Mouse (Mus musculus) midbrain, postnatal 0 days (tissue): ENCODE data around the gene Fosl1. TPM values are rescaled to one million over a fixed set of nuclear protein-coding genes. Genes with fewer than 3 reads are reported as not detected.

Source experiments
- ATAC-seq: fragments of 200-750 bp; cut with Nextera tagmentation; 2 replicates; pipeline ENCODE4 v1.8.0; 2017; ENCODE audit warnings: moderate number of reproducible peaks, mild to moderate bottlenecking, moderate TSS enrichment, moderate library complexity; ENCODE audit not compliant: low FRiP score
- DNase-seq: peaks from one replicate; pipeline ENCODE4 v3.0.0-alpha.2; 2015; ENCODE audit warnings: low spot score
- H3K27ac ChIP-seq: fragments of 300-500 bp; sonication (generic); 2 replicates; pipeline ENCODE4 v1.5.1; 2014; ENCODE audit warnings: low read depth, mild to moderate bottlenecking, low read length, mixed read lengths
- H3K27me3 ChIP-seq: fragments of 300-500 bp; sonication (generic); 2 replicates; pipeline ENCODE4 v1.6.1; 2014; ENCODE audit warnings: low read length, control low read depth, mixed read lengths; ENCODE audit not compliant: insufficient read depth
- H3K36me3 ChIP-seq: fragments of 300-500 bp; sonication (generic); 2 replicates; pipeline ENCODE4 v1.6.1; 2014; ENCODE audit warnings: low read length, control low read depth, mixed read lengths; ENCODE audit not compliant: insufficient read depth
- H3K4me1 ChIP-seq: fragments of 300-500 bp; sonication (generic); 2 replicates; pipeline ENCODE4 v1.6.1; 2014; ENCODE audit warnings: mild to moderate bottlenecking, control low read depth, antibody characterized with exemption, low read length, mixed read lengths; ENCODE audit not compliant: insufficient read depth
- H3K4me2 ChIP-seq: fragments of 300-500 bp; sonication (generic); 2 replicates; pipeline ENCODE4 v1.6.1; 2014; ENCODE audit warnings: low read depth, mild to moderate bottlenecking, low read length, mixed read lengths; ENCODE audit not compliant: poor library complexity, severe bottlenecking
- H3K4me3 ChIP-seq: fragments of 300-500 bp; sonication (generic); 2 replicates; pipeline ENCODE4 v1.5.1; 2014; ENCODE audit warnings: low read depth, mild to moderate bottlenecking, low read length, moderate library complexity
- H3K9ac ChIP-seq: fragments of 300-500 bp; sonication (generic); replicated peaks from 2 replicates; pipeline ENCODE4 v1.6.1; 2014; ENCODE audit warnings: mild to moderate bottlenecking, low read length, moderate library complexity, mixed read lengths; ENCODE audit not compliant: poor library complexity, severe bottlenecking
- H3K9me3 ChIP-seq: fragments of 300-500 bp; sonication (generic); 2 replicates; pipeline ENCODE4 v1.6.1; 2016; ENCODE audit warnings: low read length, control low read depth
- CTCF ChIP-seq: IDR thresholded peaks from 2 replicates; pipeline ENCODE4 v1.5.1; 2016; ENCODE audit warnings: antibody characterized with exemption, mild to moderate bottlenecking
- WGBS: fragments of 180-500 bp; shearing (Covaris S2); extraction: QIAGEN DNeasy Blood & Tissue Kit; methylation state at CpG from one replicate; pipeline ENCODE4 v1.1.7; 2014; 5-methylcytosine and 5-hydroxymethylcytosine counted together
- polyA plus RNA-seq: library from polyadenylated mRNA; unstranded; fragments of >200 nt; fragmentation: Nextera tagmentation; extraction: Ambion mirVana; gene quantifications from 2 replicates; pipeline ENCODE4 v1.2.1, GENCODE M21; 2015
- total RNA-seq: library from RNA; depleted of rRNA; stranded (reverse); fragments of >200 nt; gene quantifications from 2 replicates; pipeline ENCODE4 v1.2.3, GENCODE M21; 2014

The Fosl1 gene
- total and polyA plus RNA-seq, 2 experiments from 2014 or later, result 0.11 TPM; not detected in 1

GRCm38 (mm10) chr19:5475069-5475714 lies 27.8 kb downstream of the Fosl1 start:
- Histone ChIP-seq H3K27me3 (no peaks in the 10 kb centered on the region), H3K4me1 (peaks cover 14% of the 10 kb centered on the region), H3K9ac (peak overlapping the region; percentile 77), H3K36me3 (peaks cover 11% of the 10 kb centered on the region; the same call in 1 of the 2 replicates), H3K4me2 (peak overlapping the region; percentile 92), H3K9me3 (no peaks in the 10 kb centered on the region), H3K27ac (peak overlapping the region; percentile 33), H3K4me3 (peak overlapping the region; percentile 58)
- ATAC-seq (no peak), DNase-seq (no peak)
- 26% methylated on average over 13 of the region's 13 CpGs for WGBS
- TF ChIP-seq CTCF, result no peak

- Histone ChIP-seq H3K9me3 (no peaks in the 10 kb centered on the region), H3K27ac (no peak overlapping the region), H3K4me1 (peaks cover 14% of the 10 kb centered on the region), H3K27me3 (no peaks in the 10 kb centered on the region), H3K36me3 (peaks cover 28% of the 10 kb centered on the region), H3K4me2 (no peak overlapping the region), H3K4me3 (no peak overlapping the region), H3K9ac (no peak overlapping the region)
- ATAC-seq (no peak), DNase-seq (no peak)
- WGBS, result 90% methylated on average over 10 of the region's 10 CpGs
- TF ChIP-seq CTCF, result no peak
Measured at GRCm38 (mm10) chr19:5477004-5477667, 29.8 kb downstream of the Fosl1 start.

- no peak overlapping the region for H3K9ac ChIP-seq
- no peak overlapping the region for H3K4me3 ChIP-seq
- no peak overlapping the region for H3K4me2 ChIP-seq
- peaks cover 14% of the 10 kb centered on the region for H3K4me1 ChIP-seq
- 93% methylated on average over 18 of the region's 18 CpGs for WGBS
- H3K36me3 ChIP-seq, result peaks cover 30% of the 10 kb centered on the region
- TF ChIP-seq CTCF, result no peak
- no peaks in the 10 kb centered on the region for H3K27me3 ChIP-seq
- DNase-seq, result no peak
- no peaks in the 10 kb centered on the region for H3K9me3 ChIP-seq
- ATAC-seq, result no peak
- H3K27ac ChIP-seq, result no peak overlapping the region
Measured at GRCm38 (mm10) chr19:5477668-5478300, 30.4 kb downstream of the Fosl1 start.

GRCm38 (mm10) chr19:5480016-5480415 lies 32.7 kb downstream of the Fosl1 start:
- 91% methylated on average over 10 of the region's 10 CpGs for WGBS
- Histone ChIP-seq H3K4me1 (peaks cover 9% of the 10 kb centered on the region), H3K9ac (no peak overlapping the region), H3K27me3 (no peaks in the 10 kb centered on the region), H3K27ac (no peak overlapping the region), H3K9me3 (no peaks in the 10 kb centered on the region), H3K36me3 (peaks cover 51% of the 10 kb centered on the region), H3K4me2 (no peak overlapping the region), H3K4me3 (no peak overlapping the region)
- no peak for TF ChIP-seq CTCF
- no peak for ATAC-seq
- no peak for DNase-seq

GRCm38 (mm10) chr19:5481398-5481797 lies 34.1 kb downstream of the Fosl1 start:
- Histone ChIP-seq H3K4me3 (no peak overlapping the region), H3K27ac (no peak overlapping the region), H3K9me3 (no peaks in the 10 kb centered on the region), H3K4me1 (no peaks in the 10 kb centered on the region), H3K27me3 (no peaks in the 10 kb centered on the region), H3K9ac (no peak overlapping the region), H3K36me3 (peaks cover 61% of the 10 kb centered on the region), H3K4me2 (no peak overlapping the region)
- no peak for TF ChIP-seq CTCF
- no peak for DNase-seq
- no peak for ATAC-seq
- WGBS, result 96% methylated on average over 10 of the region's 10 CpGs
